Mouse (Mus musculus): ENCODE data around the gene Ttll5. TPM values are rescaled to one million over a fixed set of nuclear protein-coding genes. Genes with fewer than 3 reads are reported as not detected.

The Ttll5 gene
- total and polyA plus RNA-seq, 3 experiments: 7.4 to 18.5 TPM; not detected in 1

- H3K9me3 ChIP-seq (replicated peaks; ENCODE audit: insufficient read depth, low read length): no peaks in the 10 kb centered on the region
- H3K27ac ChIP-seq (ENCODE audit: control insufficient read depth, low read depth, low read length): no peak overlapping the region
- H3K27me3 ChIP-seq (ENCODE audit: control insufficient read depth in 1 of 2, insufficient read depth in 2 of 2, low read length in 2 of 2): no peaks in the 10 kb centered on the region
- no peak overlapping the region for H3K4me3 ChIP-seq (ENCODE audit: control insufficient read depth in 1 of 2, insufficient read depth in 1 of 2, low read depth in 2 of 2, low read length in 2 of 2)
- no peak for DNase-seq (ENCODE audit: low read depth, low spot score)
- no peaks in the 10 kb centered on the region for H3K4me1 ChIP-seq (ENCODE audit: control insufficient read depth in 1 of 2, insufficient read depth in 2 of 2, low read length in 2 of 2)
- TF ChIP-seq MYB (IDR thresholded peaks at IDR 0.05; ENCODE audit: low read depth, low read length) (no peak), USF2 (IDR thresholded peaks at IDR 0.05; ENCODE audit: borderline replicate concordance in 1 of 2, insufficient read depth in 1 of 2, low read depth in 1 of 2, low read length in 2 of 2) (no peak), BHLHE40 (IDR thresholded peaks at IDR 0.05; ENCODE audit: borderline replicate concordance, low read depth, low read length) (no peak), ETS1 (IDR thresholded peaks at IDR 0.05; ENCODE audit: low read depth, low read length) (no peak), HCFC1 (IDR thresholded peaks at IDR 0.05; ENCODE audit: low read depth, low read length) (no peak), MAX (IDR thresholded peaks at IDR 0.05; ENCODE audit: low read length) (no peak), TAL1 (IDR thresholded peaks at IDR 0.05; ENCODE audit: low read length) (no peak), SIN3A (IDR thresholded peaks at IDR 0.05; ENCODE audit: low read length) (no peak), E2F4 (IDR thresholded peaks at IDR 0.05; ENCODE audit: borderline replicate concordance, low read depth, low read length) (no peak), ZMIZ1 (IDR thresholded peaks at IDR 0.05; ENCODE audit: low read depth, low read length) (no peak), CHD1 (IDR thresholded peaks at IDR 0.05; ENCODE audit: low read depth, low read length) (no peak), CTCF (IDR thresholded peaks at IDR 0.05 in 2 of 3, conservative IDR thresholded peaks at IDR 0.05 in 1 of 3; ENCODE audit: control insufficient read depth in 1 of 3, insufficient read depth in 1 of 3, low read depth in 2 of 3, low read length in 3 of 3, poor library complexity in 1 of 3, severe bottlenecking in 1 of 3) (no peak), GABPA (IDR thresholded peaks at IDR 0.05; ENCODE audit: low read depth, low read length) (no peak), ZC3H11A (IDR thresholded peaks at IDR 0.05; ENCODE audit: low read depth, low read length) (no peak), JUND (IDR thresholded peaks at IDR 0.05; ENCODE audit: low read depth, low read length) (no peak), POLR2AphosphoS5 (IDR thresholded peaks at IDR 0.05; ENCODE audit: borderline replicate concordance, low read depth, low read length) (no peak), CHD2 (IDR thresholded peaks at IDR 0.05; ENCODE audit: low read length) (no peak)
- no peaks in the 10 kb centered on the region for H3K79me2 ChIP-seq (ENCODE audit: control insufficient read depth, insufficient read depth, low read length, poor library complexity)
- H3K36me3 ChIP-seq (ENCODE audit: control insufficient read depth in 1 of 2, insufficient read depth in 2 of 2, low read length in 2 of 2): no peaks in the 10 kb centered on the region
- no peak overlapping the region for H3K9ac ChIP-seq (ENCODE audit: control insufficient read depth, low read depth, low read length, poor library complexity, severe bottlenecking)
Observed at GRCm38 (mm10) chr12:85952349-85952748, 127.9 kb downstream of the Ttll5 start.

DNA sequence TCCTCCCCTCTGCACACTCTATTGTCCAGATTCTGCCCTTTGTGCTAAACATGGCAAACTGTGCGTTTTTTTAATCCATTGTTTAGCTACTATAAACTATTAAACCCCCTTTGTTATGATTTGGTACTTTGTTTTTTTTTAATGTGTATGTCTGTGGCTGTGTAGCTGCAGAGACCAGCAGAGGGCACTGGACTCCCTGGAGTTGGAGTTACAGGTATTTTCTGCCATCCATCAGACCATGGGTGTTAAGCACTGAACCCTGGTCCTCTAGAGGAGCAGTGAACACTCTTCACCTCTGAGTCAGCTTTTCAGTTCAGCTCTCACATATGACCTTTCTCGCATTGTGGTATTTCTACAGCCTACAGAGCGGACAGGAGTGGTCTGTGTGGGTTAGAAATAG, 129.7 kb downstream of the Ttll5 start:
- no peaks in the 10 kb centered on the region for H3K79me2 ChIP-seq (ENCODE audit: control insufficient read depth, insufficient read depth, low read length, poor library complexity)
- no peak overlapping the region for H3K9ac ChIP-seq (ENCODE audit: control insufficient read depth, low read depth, low read length, poor library complexity, severe bottlenecking)
- H3K27me3 ChIP-seq (ENCODE audit: control insufficient read depth in 1 of 2, insufficient read depth in 2 of 2, low read length in 2 of 2): no peaks in the 10 kb centered on the region
- DNase-seq (ENCODE audit: low read depth, low spot score): peak; percentile 34
- H3K9me3 ChIP-seq (replicated peaks; ENCODE audit: insufficient read depth, low read length): no peaks in the 10 kb centered on the region
- no peaks in the 10 kb centered on the region for H3K4me1 ChIP-seq (ENCODE audit: control insufficient read depth in 1 of 2, insufficient read depth in 2 of 2, low read length in 2 of 2)
- no peak overlapping the region for H3K27ac ChIP-seq (ENCODE audit: control insufficient read depth, low read depth, low read length)
- H3K4me3 ChIP-seq (ENCODE audit: control insufficient read depth in 1 of 2, insufficient read depth in 1 of 2, low read depth in 2 of 2, low read length in 2 of 2): no peak overlapping the region
- H3K36me3 ChIP-seq (ENCODE audit: control insufficient read depth in 1 of 2, insufficient read depth in 2 of 2, low read length in 2 of 2): no peaks in the 10 kb centered on the region
- TF ChIP-seq TCF12 (IDR thresholded peaks at IDR 0.05; ENCODE audit: low read depth, low read length): no peak
- no peak for TF ChIP-seq RCOR1 (IDR thresholded peaks at IDR 0.05; ENCODE audit: low read depth, low read length)
- no peak for TF ChIP-seq ZNF384 (IDR thresholded peaks at IDR 0.05; ENCODE audit: low read depth, low read length)
- TF ChIP-seq E2F4 (IDR thresholded peaks at IDR 0.05; ENCODE audit: borderline replicate concordance, low read depth, low read length): no peak
- no peak for TF ChIP-seq MEF2A (IDR thresholded peaks at IDR 0.05; ENCODE audit: extremely low read depth, insufficient replicate concordance, low read depth, low read length, poor library complexity, severe bottlenecking)
- TF ChIP-seq MYC (IDR thresholded peaks at IDR 0.05; ENCODE audit: low read depth, low read length): no peak
- TF ChIP-seq ZKSCAN1 (IDR thresholded peaks at IDR 0.05; ENCODE audit: low read depth, low read length): no peak
- no peak for TF ChIP-seq NRF1 (IDR thresholded peaks at IDR 0.05; ENCODE audit: insufficient read depth, low read depth, low read length, poor library complexity, severe bottlenecking)
- TF ChIP-seq SMC3 (IDR thresholded peaks at IDR 0.05; ENCODE audit: low read depth, low read length): peak; percentile 68
- TF ChIP-seq POLR2A (IDR thresholded peaks at IDR 0.05; ENCODE audit: control insufficient read depth in 1 of 2, insufficient read depth in 1 of 2, low read depth in 1 of 2, low read length in 2 of 2, poor library complexity in 1 of 2): no peak
- no peak for TF ChIP-seq CHD1 (IDR thresholded peaks at IDR 0.05; ENCODE audit: low read depth, low read length)
- no peak for TF ChIP-seq TAL1 (IDR thresholded peaks at IDR 0.05; ENCODE audit: low read length)
- TF ChIP-seq ETS1 (IDR thresholded peaks at IDR 0.05; ENCODE audit: low read depth, low read length): no peak
- no peak for TF ChIP-seq GABPA (IDR thresholded peaks at IDR 0.05; ENCODE audit: low read depth, low read length)
- TF ChIP-seq MAX (IDR thresholded peaks at IDR 0.05; ENCODE audit: low read length): no peak
- TF ChIP-seq USF2 (IDR thresholded peaks at IDR 0.05; ENCODE audit: borderline replicate concordance in 1 of 2, insufficient read depth in 1 of 2, low read depth in 1 of 2, low read length in 2 of 2): no peak
- TF ChIP-seq CTCF (IDR thresholded peaks at IDR 0.05 in 2 of 3, conservative IDR thresholded peaks at IDR 0.05 in 1 of 3; ENCODE audit: control insufficient read depth in 1 of 3, insufficient read depth in 1 of 3, low read depth in 2 of 3, low read length in 3 of 3, poor library complexity in 1 of 3, severe bottlenecking in 1 of 3): peak; percentile 32 to 64 (median 61)
- TF ChIP-seq ELF1 (IDR thresholded peaks at IDR 0.05; ENCODE audit: low read depth, low read length): no peak
- peak; percentile 49 for TF ChIP-seq ZC3H11A (IDR thresholded peaks at IDR 0.05; ENCODE audit: low read depth, low read length)
- no peak for TF ChIP-seq JUND (IDR thresholded peaks at IDR 0.05; ENCODE audit: low read depth, low read length)
- TF ChIP-seq KAT2A (conservative IDR thresholded peaks at IDR 0.05; ENCODE audit: low read depth, low read length): no peak
- TF ChIP-seq MYB (IDR thresholded peaks at IDR 0.05; ENCODE audit: low read depth, low read length): no peak
- TF ChIP-seq CHD2 (IDR thresholded peaks at IDR 0.05; ENCODE audit: low read length): no peak
